In genomic region chr9:44066785-44067225, GRCm38 (mm10) we compare ENCODE assay signal across 8 mouse cellular contexts. TPM values are rescaled to one million over a fixed set of nuclear protein-coding genes. Genes with fewer than 3 reads are reported as not detected.
DNase-seq lines count a peak whose midpoint lies in the region; ATAC-seq and TF ChIP-seq lines count a peak whose summit lies in the region.

TSS of gene Usp2 (plus strand) at chr9:44067021.

- H3K4me3 ChIP-seq in CH12.LX (replicated peaks in 1 of 3; ENCODE audit: low read depth in 2 of 3, low read length in 2 of 3, poor library complexity in 1 of 3), result peak within 1 kb of the TSS in 1 of 3 experiments; percentile 54
- peak within 1 kb of the TSS; percentile 38 for H3K4me3 ChIP-seq in forebrain, embryonic 11.5 days (ENCODE audit: low read depth, low read length)
- H3K4me3 ChIP-seq in heart, embryonic 16.5 days (ENCODE audit: low read length), result peak within 1 kb of the TSS; percentile 74
- H3K4me3 ChIP-seq in liver, embryonic 15.5 days (replicated peaks), result peak within 1 kb of the TSS; percentile 51
- H3K4me3 ChIP-seq in neural tube, embryonic 13.5 days, result peak within 1 kb of the TSS; percentile 52
- peak within 1 kb of the TSS; percentile 99 for H3K4me3 ChIP-seq in testis, adult 2 months (ENCODE audit: control insufficient read depth, low read depth, low read length)

- TF ChIP-seq POLR2A in CH12.LX (IDR thresholded peaks at IDR 0.05; ENCODE audit: low read depth, low read length), result no peak
- peak; percentile 65; the same call in 1 of the 2 replicates for TF ChIP-seq POLR2A in testis, adult 2 months (IDR thresholded peaks at IDR 0.05; ENCODE audit: control insufficient read depth, low read depth, low read length)

- no peaks in the 10 kb centered on the region for H3K36me3 ChIP-seq in CH12.LX (replicated peaks in 1 of 2; ENCODE audit: control insufficient read depth in 1 of 2, insufficient read depth in 1 of 2, low read length in 1 of 2)
- H3K36me3 ChIP-seq in forebrain, embryonic 11.5 days (ENCODE audit: control insufficient read depth, insufficient read depth, low read length), result no peaks in the 10 kb centered on the region
- H3K36me3 ChIP-seq in heart, embryonic 16.5 days (ENCODE audit: control insufficient read depth, insufficient read depth), result no peaks in the 10 kb centered on the region
- no peaks in the 10 kb centered on the region for H3K36me3 ChIP-seq in liver, embryonic 15.5 days (replicated peaks)
- no peaks in the 10 kb centered on the region for H3K36me3 ChIP-seq in neural tube, embryonic 13.5 days
- H3K36me3 ChIP-seq in testis, adult 2 months (ENCODE audit: control insufficient read depth, insufficient read depth, low read length), result no peaks in the 10 kb centered on the region

- H3K4me2 ChIP-seq in CH12.LX (ENCODE audit: insufficient read depth, low read depth, poor library complexity, severe bottlenecking), result peak within 1 kb of the TSS; percentile 64
- H3K4me2 ChIP-seq in forebrain, embryonic 11.5 days (ENCODE audit: low read depth, low read length, severe bottlenecking), result peak within 1 kb of the TSS; percentile 78
- peak within 1 kb of the TSS; percentile 85 for H3K4me2 ChIP-seq in heart, embryonic 16.5 days (ENCODE audit: low read depth, low read length)
- peak within 1 kb of the TSS; percentile 84 for H3K4me2 ChIP-seq in liver, embryonic 15.5 days
- peak within 1 kb of the TSS; percentile 88 for H3K4me2 ChIP-seq in neural tube, embryonic 13.5 days

- no peaks in the 10 kb centered on the region for H3K9me3 ChIP-seq in CH12.LX (replicated peaks; ENCODE audit: low read length)
- H3K9me3 ChIP-seq in forebrain, embryonic 11.5 days (ENCODE audit: control insufficient read depth, low read length), result no peaks in the 10 kb centered on the region
- no peaks in the 10 kb centered on the region for H3K9me3 ChIP-seq in heart, embryonic 16.5 days (replicated peaks; ENCODE audit: control insufficient read depth, low read length)
- no peaks in the 10 kb centered on the region for H3K9me3 ChIP-seq in liver, embryonic 15.5 days (replicated peaks)
- H3K9me3 ChIP-seq in neural tube, embryonic 13.5 days, result no peaks in the 10 kb centered on the region

- dilution Hi-C loops in CH12.LX (cut with MboI; ENCODE audit: extremely low pct_ligation_motif_present, extremely low pct_unique_long_range_greater_than_20kb, low sequenced_read_pairs), result no loop called here

- DNase-seq in CH12.LX (ENCODE audit: extremely low read depth), result peak; percentile 96
- peak; percentile 96 for DNase-seq in c-Kit-positive CD71-positive TER-119-negative erythroid progenitor cells, embryonic 14.5 days (ENCODE audit: low read depth)
- DNase-seq in forebrain, embryonic 11.5 days (ENCODE audit: low spot score), result peak; percentile 100
- peak; percentile 99 to 100 for DNase-seq in kidney, postnatal 36 days

- in situ Hi-C loops in CH12.LX (cut with MboI; ENCODE audit: low pct_ligation_motif_present, low pct_unique_long_range_greater_than_20kb, low sequenced_read_pairs), result no loop called here

- H3K4me1 ChIP-seq in CH12.LX (ENCODE audit: control insufficient read depth in 1 of 2, insufficient read depth in 2 of 2), result peaks cover 15 to 18% of the 10 kb centered on the region in 2 experiments
- H3K4me1 ChIP-seq in forebrain, embryonic 11.5 days (replicated peaks; ENCODE audit: control insufficient read depth, insufficient read depth, low read length), result peaks cover 9% of the 10 kb centered on the region; the same call in 1 of the 2 replicates
- H3K4me1 ChIP-seq in heart, embryonic 16.5 days (ENCODE audit: control insufficient read depth, insufficient read depth, low read length), result peaks cover 28% of the 10 kb centered on the region
- H3K4me1 ChIP-seq in liver, embryonic 15.5 days (replicated peaks), result peaks cover 17% of the 10 kb centered on the region
- peaks cover 35% of the 10 kb centered on the region for H3K4me1 ChIP-seq in neural tube, embryonic 13.5 days (replicated peaks)
- peaks cover 5% of the 10 kb centered on the region for H3K4me1 ChIP-seq in testis, adult 2 months (ENCODE audit: control insufficient read depth, insufficient read depth, low read length)

- H3K27ac ChIP-seq in CH12.LX (ENCODE audit: insufficient read depth, low read depth), result no peak within 1 kb of the TSS
- H3K27ac ChIP-seq in forebrain, embryonic 11.5 days (ENCODE audit: low read depth, low read length), result no peak within 1 kb of the TSS
- peak within 1 kb of the TSS; percentile 70 for H3K27ac ChIP-seq in heart, embryonic 16.5 days (ENCODE audit: low read length)
- H3K27ac ChIP-seq in liver, embryonic 15.5 days (replicated peaks), result no peak within 1 kb of the TSS
- 0 out of 2 replicates have a peak within 1 kb of the TSS, but pooled peaks have one; percentile 23 for H3K27ac ChIP-seq in neural tube, embryonic 13.5 days (replicated peaks)
- H3K27ac ChIP-seq in testis, adult 2 months (ENCODE audit: control insufficient read depth, insufficient read depth, low read depth, low read length), result peak within 1 kb of the TSS; percentile 82

- WGBS in forebrain, embryonic 11.5 days, result under 1% methylated on average over 38 of the region's 38 CpGs
- under 1% methylated on average over 38 of the region's 38 CpGs for WGBS in heart, embryonic 16.5 days
- 0% methylated on average over 38 of the region's 38 CpGs for WGBS in liver, embryonic 15.5 days (ENCODE audit: insufficient replicate concordance)
- under 1% methylated on average over 38 of the region's 38 CpGs for WGBS in neural tube, embryonic 13.5 days

- TF ChIP-seq EP300 in CH12.LX (IDR thresholded peaks at IDR 0.05; ENCODE audit: low read length), result no peak

- H3K27me3 ChIP-seq in CH12.LX (replicated peaks), result peaks cover 74% of the 10 kb centered on the region
- H3K27me3 ChIP-seq in forebrain, embryonic 11.5 days (ENCODE audit: control insufficient read depth, insufficient read depth, low read length), result no peaks in the 10 kb centered on the region; the same call in 1 of the 2 replicates
- no peaks in the 10 kb centered on the region for H3K27me3 ChIP-seq in heart, embryonic 16.5 days (ENCODE audit: control insufficient read depth, insufficient read depth, low read length)
- H3K27me3 ChIP-seq in liver, embryonic 15.5 days, result peaks cover 18% of the 10 kb centered on the region
- H3K27me3 ChIP-seq in neural tube, embryonic 13.5 days, result peaks cover 7% of the 10 kb centered on the region
- H3K27me3 ChIP-seq in testis, adult 2 months (ENCODE audit: control insufficient read depth, insufficient read depth, low read length), result no peaks in the 10 kb centered on the region

- H3K9ac ChIP-seq in CH12.LX (ENCODE audit: insufficient read depth, low read depth), result no peak within 1 kb of the TSS; the same call in 1 of the 2 replicates
- peak within 1 kb of the TSS; percentile 48; the same call in 1 of the 2 replicates for H3K9ac ChIP-seq in forebrain, embryonic 11.5 days (ENCODE audit: low read length)
- H3K9ac ChIP-seq in heart, embryonic 16.5 days (ENCODE audit: low read length), result peak within 1 kb of the TSS; percentile 78
- peak within 1 kb of the TSS; percentile 44 for H3K9ac ChIP-seq in liver, embryonic 15.5 days
- H3K9ac ChIP-seq in neural tube, embryonic 13.5 days, result peak within 1 kb of the TSS; percentile 73

- ATAC-seq in forebrain, embryonic 11.5 days (replicated peaks; ENCODE audit: low FRiP score), result peak; percentile 96
- ATAC-seq in heart, embryonic 16.5 days (replicated peaks; ENCODE audit: extremely low read depth, insufficient read depth, low FRiP score), result peak; percentile 95
- peak; percentile 86 for ATAC-seq in liver, embryonic 15.5 days (ENCODE audit: insufficient read depth)
- peak; percentile 98 for ATAC-seq in neural tube, embryonic 13.5 days (ENCODE audit: low read depth)

- H3K79me2 ChIP-seq in CH12.LX (replicated peaks; ENCODE audit: control insufficient read depth, extremely low read depth, insufficient read depth, poor library complexity, severe bottlenecking), result no peaks in the 10 kb centered on the region

- TF ChIP-seq RAD21 in CH12.LX (IDR thresholded peaks at IDR 0.05; ENCODE audit: low read depth, low read length), result peak; percentile 54

- peak in 1 of 2 experiments; percentile 87; a peak in 2 of 4 replicates for TF ChIP-seq CTCF in CH12.LX (conservative IDR thresholded peaks at IDR 0.05 in 1 of 2, IDR thresholded peaks at IDR 0.05 in 1 of 2; ENCODE audit: low read depth in 2 of 2, low read length in 2 of 2)
- TF ChIP-seq CTCF in testis, adult 2 months (IDR thresholded peaks at IDR 0.05; ENCODE audit: control insufficient read depth, insufficient read depth, insufficient replicate concordance, low read depth, low read length), result peak; percentile 80

TF ChIP-seq in CH12.LX, 34 proteins besides CTCF, POLR2A, EP300 and RAD21 (continues in another document):
- TF ChIP-seq NELFE (IDR thresholded peaks at IDR 0.05; ENCODE audit: low read depth, low read length) (no peak), MEF2A (IDR thresholded peaks at IDR 0.05; ENCODE audit: borderline replicate concordance, low read depth, low read length) (no peak), HCFC1 (IDR thresholded peaks at IDR 0.05; ENCODE audit: low read depth, low read length) (peak; percentile 38; the same call in 1 of the 2 replicates), ZNF384 (IDR thresholded peaks at IDR 0.05; ENCODE audit: low read depth, low read length) (no peak), E2F4 (IDR thresholded peaks at IDR 0.05; ENCODE audit: insufficient replicate concordance, low read depth, low read length) (no peak), TBP (conservative IDR thresholded peaks at IDR 0.05; ENCODE audit: low read depth, low read length) (no peak), TCF12 (IDR thresholded peaks at IDR 0.05; ENCODE audit: low read depth, low read length) (no peak; the same call in 1 of the 2 replicates), USF1 (IDR thresholded peaks at IDR 0.05; ENCODE audit: low read depth, low read length) (peak; percentile 69), ZKSCAN1 (IDR thresholded peaks at IDR 0.05; ENCODE audit: borderline replicate concordance, low read depth, low read length) (no peak), MAX (IDR thresholded peaks at IDR 0.05; ENCODE audit: low read length) (peak; percentile 99), GABPA (IDR thresholded peaks at IDR 0.05; ENCODE audit: insufficient replicate concordance, low read depth, low read length) (peak; percentile 45), RCOR1 (conservative IDR thresholded peaks at IDR 0.05; ENCODE audit: low read depth, low read length) (no peak), SIN3A (IDR thresholded peaks at IDR 0.05; ENCODE audit: low read length) (peak; percentile 100), IRF4 (IDR thresholded peaks at IDR 0.05; ENCODE audit: low read depth, low read length) (peak; percentile 79)

RNA-seq across cellular contexts. Expression of gene Usp2, which starts in this region (rescaled TPM):
- 1.3 and 2.2 TPM in 2 replicates for total RNA-seq in CH12.LX (2012; rRNA removed)
- 1.6 and 2.3 TPM in 2 replicates for total RNA-seq in CH12.LX (2014; rRNA removed)
- 1.7 and 2.1 TPM in 2 replicates for polyA plus RNA-seq in CH12.LX (2012; ENCODE audit: insufficient read length, low read depth)
- polyA plus RNA-seq in forebrain, embryonic 11.5 days (2014; fragmentation: Nextera tagmentation; extraction: Ambion mirVana), result 8.9 and 12.7 TPM in 2 replicates
- 77.5 and 89.6 TPM in 2 replicates for polyA plus RNA-seq in heart, embryonic 16.5 days (2015; fragmentation: Nextera tagmentation; extraction: Ambion mirVana)
- 3.7 and 4.3 TPM in 2 replicates for polyA plus RNA-seq in liver, embryonic 15.5 days (2015; fragmentation: Nextera tagmentation; extraction: Ambion mirVana)
- 8.7 and 12.6 TPM in 2 replicates for polyA plus RNA-seq in neural tube, embryonic 13.5 days (2015; fragmentation: Nextera tagmentation; extraction: Ambion mirVana)
- 597 and 615 TPM in 2 replicates for polyA plus RNA-seq in testis, adult 2 months (2012; rRNA removed)

Comparison
In these comparisons a context has a peak if more than half of its experiments do, and no peak if none do; other contexts are left out.
1. H3K27ac ChIP-seq: peak in heart, embryonic 16.5 days (single experiment), neural tube, embryonic 13.5 days (single experiment) and testis, adult 2 months (single experiment); none in CH12.LX (single experiment), forebrain, embryonic 11.5 days (single experiment) and liver, embryonic 15.5 days (single experiment).
2. Peak in every context shown above with its lines, with median percentiles within 50 percentile points of each other: DNase-seq, H3K4me2 ChIP-seq and ATAC-seq.